In genomic region chr6:38743351-38743750, GRCm38 (mm10) we compare ENCODE assay signal across 7 mouse cellular contexts.
"Had no signal": no experiment of that assay in that cellular context is flagged by ENCODE, and none has a peak within 500 bp of the region (broad histone marks: within the 10 kb centered on the region; RNA-seq: fewer than 3 reads in every experiment).

No protein-coding gene starts in this region.

- DNase-seq: liver, embryonic 13.5 days; liver, postnatal 0 days; lung, embryonic 14.5 days; right cerebral cortex, postnatal 14 days; thymus, adult 18-20 months; thymus, postnatal 14 days; thymus, postnatal 36 days had no signal
